Mouse (Mus musculus) layer of hippocampus, adult 8-10 months (tissue): ENCODE measurements around the gene Cluap1. TPM values are rescaled to one million over a fixed set of nuclear protein-coding genes. Genes with fewer than 3 reads are reported as not detected.

Source experiments
- DNase-seq, 2 experiments: peaks; one replicate each; pipeline ENCODE4 v3.0.0; 2022; ENCODE audit warnings: low spot score in 2 of 2
- total RNA-seq, 4 experiments: library from RNA; stranded (reverse); gene quantifications; 2 replicates each; pipeline ENCODE4 v1.2.4; 2022

Cluap1 gene
- 10 to 100 TPM; 29.9 to 33.1 (median 31.7) TPM for total RNA-seq

- DNase-seq: peak; percentile 94 to 96
These were observed at the start of gene Cluap1, which contains the start of gene 1700037C18Rik for GRCm38 (mm10) chr16:3908537-3909111. TSS of gene Cluap1 (plus strand) at chr16:3908801. TSS of gene 1700037C18Rik (minus strand) at chr16:3908689.

- DNase-seq: no peak
These were observed 49.3 kb upstream of the Cluap1 start for GRCm38 (mm10) chr16:3859254-3859653.

GRCm38 (mm10) chr16:3871815-3872214 is 36.8 kb upstream of the Cluap1 start:
- no peak for DNase-seq

- DNase-seq: peak; percentile 79 to 89
These were observed 36.2 kb upstream of the Cluap1 start, which contains the start of gene Naa60 for GRCm38 (mm10) chr16:3872216-3873047. TSS of gene Naa60 (plus strand) at chr16:3872375.

GRCm38 (mm10) chr16:3876346-3876745 is 32.3 kb upstream of the Cluap1 start:
- DNase-seq: no peak

GRCm38 (mm10) chr16:3884201-3885064 is 24.2 kb upstream of the Cluap1 start, which contains the start of the genes Zfp597 and Gm20695:
TSS of gene Zfp597 (minus strand) at chr16:3884561.
TSS of gene Gm20695 (plus strand) at chr16:3884648.
- peak; percentile 89 to 93 for DNase-seq

GRCm38 (mm10) chr16:3885065-3885670 is 23.4 kb upstream of the Cluap1 start:
- DNase-seq: no peak

GRCm38 (mm10) chr16:3891621-3892295 is 16.8 kb upstream of the Cluap1 start:
- DNase-seq: no peak

- DNase-seq: no peak
These were observed 14.9 kb upstream of the Cluap1 start for GRCm38 (mm10) chr16:3893739-3894138.

- no peak for DNase-seq
These were observed 13.3 kb upstream of the Cluap1 start for GRCm38 (mm10) chr16:3895173-3895792.

- no peak for DNase-seq
These were observed 12.6 kb upstream of the Cluap1 start for GRCm38 (mm10) chr16:3896046-3896445.

GRCm38 (mm10) chr16:3896553-3896952 is 12.0 kb upstream of the Cluap1 start:
- no peak for DNase-seq

GRCm38 (mm10) chr16:3907471-3907870 is 1.1 kb upstream of the Cluap1 start:
- no peak for DNase-seq

GRCm38 (mm10) chr16:3909118-3909517 is 517 bp downstream of the Cluap1 start:
- DNase-seq: no peak

- DNase-seq: no peak
These were observed 12.2 kb downstream of the Cluap1 start for GRCm38 (mm10) chr16:3920756-3921155.

GRCm38 (mm10) chr16:3923515-3923914 is 14.9 kb downstream of the Cluap1 start:
- no peak for DNase-seq

GRCm38 (mm10) chr16:3923966-3924365 is 15.4 kb downstream of the Cluap1 start:
- no peak for DNase-seq

GRCm38 (mm10) chr16:3928582-3928981 is 20.0 kb downstream of the Cluap1 start:
- DNase-seq: no peak

- DNase-seq: no peak
These were observed 20.6 kb downstream of the Cluap1 start for GRCm38 (mm10) chr16:3929151-3929550.

GRCm38 (mm10) chr16:3933536-3933935 is 24.9 kb downstream of the Cluap1 start:
- DNase-seq: no peak
